Mouse (Mus musculus) adrenal gland, postnatal 14 days (tissue): ENCODE measurements around the gene Zgpat. TPM values are rescaled to one million over a fixed set of nuclear protein-coding genes. Genes with fewer than 3 reads are reported as not detected.

Source experiments
- DNase-seq: peaks from one replicate; pipeline ENCODE4 v3.0.0; 2021; ENCODE audit warnings: mixed read lengths
- long read RNA-seq, 2 experiments: library from polyadenylated mRNA; stranded (forward); transcript quantifications; one replicate each; pipeline ENCODE4 v2.0.0; 2021
- total RNA-seq: library from RNA; stranded (reverse); gene quantifications from 2 replicates; pipeline ENCODE4 v1.2.3, GENCODE M21; 2021

Zgpat gene
- 35.3 and 37.9 TPM in 2 replicates for total RNA-seq
- long read RNA-seq, experiment 1, transcript Zgpat-202 (6 exons, 2,072 nt), result major isoform, 25 of 53 reads
- long read RNA-seq, experiment 1, partial matches to known transcripts, result 9 of 53 reads
- long read RNA-seq, experiment 1, other reads (novel, unspliced or antisense), result 16 of 53 reads
- long read RNA-seq, experiment 2, transcript Zgpat-202 (6 exons, 2,072 nt), result major isoform, 16 of 40 reads
- long read RNA-seq, experiment 2, partial matches to known transcripts, result 11 of 40 reads
- long read RNA-seq, experiment 2, other reads (novel, unspliced or antisense), result 12 of 40 reads

DNA sequence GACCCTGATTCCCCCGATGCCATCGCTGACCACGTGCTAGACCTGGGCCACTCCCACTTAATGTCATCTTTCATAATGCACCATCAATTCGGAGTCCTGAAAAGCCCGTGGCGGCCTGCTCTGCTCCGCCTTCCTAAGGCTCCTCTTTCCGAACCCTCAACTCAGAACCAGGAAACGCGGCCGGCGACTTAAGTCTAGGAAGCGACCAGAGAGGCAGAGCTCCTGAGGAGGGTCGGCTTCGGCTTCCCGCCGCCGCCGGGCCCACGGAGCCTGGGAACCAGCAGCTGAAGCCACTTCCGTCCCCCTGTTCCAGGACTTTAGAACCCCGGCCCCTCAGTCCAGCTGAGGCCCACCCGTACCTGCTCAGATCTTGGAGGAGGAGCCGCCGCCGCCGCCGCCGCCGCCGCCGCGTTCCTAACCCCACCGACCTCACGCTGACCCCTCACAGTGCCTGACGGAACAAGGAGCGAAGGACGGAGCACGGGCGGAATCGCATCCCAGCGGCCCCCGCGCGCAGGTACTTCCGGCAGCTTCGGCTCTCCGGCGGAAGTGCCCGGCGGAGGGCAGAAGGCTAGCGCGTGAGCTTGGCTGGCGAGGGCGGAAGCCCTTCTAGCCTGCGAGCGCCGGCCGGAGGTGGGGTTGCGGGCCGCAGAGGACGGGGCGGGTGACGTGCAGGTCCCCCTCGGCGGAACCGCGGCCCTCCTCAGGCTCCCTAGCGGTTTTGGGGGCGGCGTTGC is at the start of gene Zgpat, which contains the start of gene Arfrp1:
Gene Zgpat (plus strand): TSS at position 69 of the 737 bp plus-strand sequence.
Gene Arfrp1 (minus strand): TSS at position 545 of the 737 bp plus-strand sequence.
- DNase-seq, result peak; percentile 95

DNA sequence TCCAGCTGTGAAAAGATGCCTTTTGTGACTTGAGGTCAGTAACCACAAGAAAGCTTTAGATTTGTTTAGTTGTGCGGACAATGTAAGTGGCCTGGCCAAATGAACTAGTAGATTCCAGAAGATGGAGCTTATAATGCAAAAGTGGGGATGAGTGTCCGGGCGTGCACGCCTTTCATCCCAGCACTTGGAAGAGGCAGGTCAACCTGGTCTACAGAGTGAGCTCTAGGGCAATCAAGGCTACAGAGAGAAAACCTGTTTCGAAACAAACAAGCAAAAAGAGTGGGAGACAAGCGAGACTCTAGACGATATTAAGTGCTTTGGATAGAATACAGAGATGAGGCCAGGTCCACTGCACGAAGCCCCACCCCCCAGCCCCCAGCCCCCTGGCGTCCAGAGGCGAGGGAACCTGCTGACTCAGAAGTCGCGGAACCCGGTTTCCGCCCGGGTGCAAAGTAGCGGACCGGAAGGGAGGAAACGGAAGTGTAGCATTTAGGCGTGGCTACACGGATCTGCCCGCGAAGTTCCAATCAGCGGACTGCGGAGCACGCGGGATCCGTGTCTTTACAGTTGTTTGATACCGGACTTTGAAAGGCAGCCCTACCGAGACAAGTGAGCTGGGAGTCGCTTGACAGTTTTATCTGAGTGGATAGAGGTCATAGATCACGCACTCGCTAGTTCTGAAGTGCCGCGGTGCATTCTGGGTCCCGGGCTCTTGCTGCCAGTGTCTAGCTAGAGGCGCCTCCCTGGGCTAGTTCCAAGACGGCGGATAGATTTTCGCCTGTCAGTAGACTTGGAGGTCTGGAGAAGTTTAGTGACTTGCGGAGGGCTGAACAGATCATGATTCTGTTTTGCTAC is 45.3 kb upstream of the Zgpat start, which contains the start of gene Rtel1:
Gene Rtel1 (plus strand): TSS at position 492 of the 855 bp plus-strand sequence.
- peak; percentile 92 for DNase-seq

DNA sequence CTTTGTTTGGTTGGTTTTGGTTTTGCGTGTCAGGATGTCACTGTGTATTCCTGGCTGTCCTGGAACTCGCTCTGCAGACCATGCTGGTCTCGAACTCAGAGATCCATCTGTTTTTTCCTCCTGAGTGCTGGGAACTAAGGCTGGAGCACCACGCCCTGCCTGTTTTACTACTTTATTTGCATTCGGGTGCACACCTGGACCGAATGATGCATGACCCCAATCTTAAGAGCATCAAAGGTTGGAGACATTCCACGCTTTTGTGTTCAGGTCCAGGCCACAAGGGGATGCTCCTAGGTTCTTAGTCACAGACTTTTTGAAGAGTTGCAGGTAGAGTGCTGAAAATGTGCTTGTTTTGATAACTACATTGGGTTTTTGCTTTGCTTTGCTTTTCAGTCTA is 44.6 kb upstream of the Zgpat start:
- DNase-seq, result no peak

DNA sequence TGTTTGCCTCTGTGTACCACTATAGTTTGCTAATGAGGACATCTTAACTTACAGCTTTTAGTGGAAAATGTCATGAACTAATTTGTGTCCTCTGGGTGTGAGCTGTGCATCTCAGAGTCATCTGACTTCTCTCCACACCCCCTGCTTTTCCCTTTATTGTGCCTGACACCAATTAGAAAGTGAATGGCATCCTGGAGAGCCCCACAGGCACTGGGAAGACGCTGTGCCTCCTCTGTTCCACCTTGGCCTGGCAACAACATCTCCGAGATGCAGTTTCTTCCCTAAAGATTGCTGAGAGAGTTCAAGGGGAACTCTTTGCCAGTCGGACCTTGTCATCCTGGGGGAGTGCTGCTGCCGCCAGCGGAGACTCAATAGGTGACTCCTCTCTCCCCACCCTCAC is 42.6 kb upstream of the Zgpat start:
- DNase-seq, result no peak

DNA sequence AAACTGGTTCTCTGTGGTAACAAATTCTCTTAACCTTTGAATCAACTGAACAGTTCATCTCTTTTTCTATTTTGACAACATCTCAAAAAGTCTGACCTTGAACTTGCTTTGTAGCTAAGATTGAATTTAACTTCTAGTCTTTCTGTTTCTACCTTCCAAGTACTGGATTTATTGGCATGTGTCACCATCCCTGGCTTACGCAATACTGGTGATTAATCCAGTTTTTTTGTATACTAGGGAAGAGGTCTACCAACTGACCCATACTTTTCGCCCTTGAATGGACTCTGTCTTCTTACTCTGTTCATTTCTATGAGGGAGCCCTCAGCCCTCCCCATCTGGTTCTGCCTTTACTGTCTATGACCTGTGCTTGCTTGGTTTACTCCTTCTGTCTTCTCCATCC is 38.6 kb upstream of the Zgpat start:
- DNase-seq, result peak; percentile 31

DNA sequence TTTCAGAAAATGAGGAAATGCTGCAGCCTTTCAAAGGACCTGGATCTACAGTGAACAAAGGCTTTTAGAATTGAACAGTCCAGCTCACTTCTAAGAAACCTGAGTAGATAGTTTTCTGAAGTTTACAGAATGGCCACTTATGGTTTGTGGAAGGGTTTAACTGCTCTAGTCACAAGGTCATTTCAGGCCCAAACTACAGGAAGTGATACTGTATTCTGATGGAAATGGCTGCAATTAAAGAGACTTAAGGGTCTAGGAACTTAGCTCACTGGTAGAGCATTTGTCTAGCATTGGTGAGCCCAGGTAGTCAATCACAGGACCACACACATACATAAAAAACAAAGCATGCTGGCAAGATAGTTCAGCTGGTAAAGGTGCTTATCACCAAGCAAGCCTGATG is 32.2 kb upstream of the Zgpat start:
- no peak for DNase-seq

DNA sequence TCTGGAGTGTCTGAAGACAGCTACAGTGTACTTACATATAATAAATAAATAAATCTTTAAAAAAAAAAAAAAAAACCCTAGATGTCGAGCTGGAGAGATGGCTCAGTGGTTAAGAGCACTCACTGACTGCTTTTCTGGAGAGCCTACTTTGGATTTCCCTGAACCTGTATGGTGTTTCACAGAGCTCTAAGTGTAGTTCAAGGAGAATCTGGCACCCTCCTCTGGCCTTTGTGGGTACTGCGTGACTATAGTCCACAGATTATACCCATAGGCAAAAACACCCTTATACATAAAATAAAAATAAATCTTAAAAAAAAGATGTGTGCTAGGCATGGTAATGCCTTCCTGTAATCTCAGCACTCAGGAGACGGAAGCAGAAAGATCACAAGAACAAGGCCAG is 30.7 kb upstream of the Zgpat start:
- DNase-seq, result peak; percentile 69

DNA sequence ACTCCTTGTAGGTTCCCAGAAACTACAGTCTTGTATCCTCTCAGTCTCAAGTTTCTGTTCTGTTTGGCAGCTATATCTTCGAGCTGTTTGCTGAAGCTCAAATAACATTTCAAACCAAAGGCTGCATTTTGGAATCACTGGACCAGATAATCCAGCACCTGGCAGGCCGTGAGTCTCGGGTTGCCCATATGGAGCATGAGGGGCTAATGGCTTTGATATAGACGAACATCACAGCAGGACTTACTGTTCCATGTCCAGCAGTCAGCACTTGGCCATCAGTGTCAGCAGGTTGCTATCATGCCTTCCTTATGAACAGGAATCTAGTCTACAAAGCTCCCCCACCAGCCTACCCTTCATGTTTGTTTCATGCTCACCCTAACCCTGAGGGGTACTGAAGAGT is 24.3 kb upstream of the Zgpat start:
- no peak for DNase-seq

DNA sequence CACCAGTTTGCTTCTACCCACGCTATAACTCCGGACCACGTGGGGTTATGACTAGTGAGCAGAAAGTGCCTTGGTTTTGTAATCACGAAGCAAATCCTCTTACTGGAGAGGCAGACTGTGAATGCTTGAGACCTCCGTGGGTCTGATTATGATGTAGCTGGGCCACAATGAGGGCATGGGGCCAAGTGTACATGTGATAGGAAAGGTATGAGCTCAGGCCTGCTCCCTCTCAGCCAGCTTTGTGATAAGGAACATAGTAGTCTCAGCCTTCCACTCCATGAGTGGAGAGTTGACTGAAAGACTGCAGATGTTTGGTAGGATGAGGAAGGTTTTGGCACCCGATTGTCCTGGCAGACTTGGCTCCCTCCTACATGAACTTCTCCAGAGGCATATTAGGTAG is 22.0 kb upstream of the Zgpat start:
- DNase-seq, result no peak

DNA sequence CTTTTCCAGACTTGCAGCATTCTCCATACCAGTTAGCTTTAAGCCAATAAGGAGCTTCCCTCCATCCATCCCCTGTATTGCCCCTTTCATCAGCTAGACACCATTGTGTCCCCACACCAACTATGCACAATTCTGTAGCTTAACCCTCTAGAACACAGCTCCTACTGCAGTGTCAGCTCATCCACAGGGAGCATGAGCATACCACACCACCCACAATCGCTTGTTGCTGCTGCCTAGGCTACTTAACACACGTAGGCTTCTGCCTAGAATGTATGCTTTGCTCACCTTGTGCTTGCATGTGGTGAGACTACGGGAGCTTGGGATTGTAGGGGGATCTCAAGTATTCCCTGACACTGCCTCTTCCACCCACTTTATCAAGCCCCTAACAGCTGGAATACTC is 7.9 kb upstream of the Zgpat start:
- DNase-seq, result no peak

DNA sequence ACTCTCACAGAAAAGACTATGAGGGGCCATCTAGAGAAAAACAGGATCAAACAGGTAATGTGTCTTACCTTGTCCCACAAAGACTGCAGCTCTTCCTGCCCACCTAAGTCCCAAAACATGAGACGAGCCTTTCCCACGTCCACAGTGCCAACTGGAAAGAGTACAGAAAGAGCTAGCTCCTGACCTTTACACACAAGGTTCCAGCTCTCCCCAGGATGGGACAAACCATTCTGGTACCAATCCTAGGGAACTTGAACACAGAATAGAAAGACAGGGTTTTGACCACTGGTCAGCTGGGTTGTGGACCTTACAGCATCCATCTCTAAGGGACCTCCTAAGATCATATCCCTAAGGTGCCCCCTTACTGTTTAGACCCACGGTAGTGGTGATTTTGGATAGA is 782 bp upstream of the Zgpat start:
- DNase-seq, result no peak

DNA sequence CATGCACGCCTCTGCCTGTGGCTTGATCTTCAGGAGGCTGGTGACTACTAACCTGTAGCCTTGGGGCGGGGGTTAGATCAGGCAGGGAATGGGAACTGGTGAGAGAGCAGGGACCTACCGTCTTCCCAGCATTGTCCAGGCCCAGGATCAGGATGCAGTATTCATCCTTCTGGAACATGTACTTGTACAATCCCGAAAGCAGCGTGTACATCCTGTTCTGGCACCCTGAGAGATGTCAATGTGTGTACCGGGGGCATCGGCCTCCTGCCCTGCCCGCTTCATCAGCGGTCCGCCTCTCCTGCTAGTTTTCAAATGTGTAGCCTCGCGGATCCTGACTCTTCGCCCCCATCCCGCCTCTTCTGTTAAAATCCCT is 255 bp upstream of the Zgpat start:
- no peak for DNase-seq

DNA sequence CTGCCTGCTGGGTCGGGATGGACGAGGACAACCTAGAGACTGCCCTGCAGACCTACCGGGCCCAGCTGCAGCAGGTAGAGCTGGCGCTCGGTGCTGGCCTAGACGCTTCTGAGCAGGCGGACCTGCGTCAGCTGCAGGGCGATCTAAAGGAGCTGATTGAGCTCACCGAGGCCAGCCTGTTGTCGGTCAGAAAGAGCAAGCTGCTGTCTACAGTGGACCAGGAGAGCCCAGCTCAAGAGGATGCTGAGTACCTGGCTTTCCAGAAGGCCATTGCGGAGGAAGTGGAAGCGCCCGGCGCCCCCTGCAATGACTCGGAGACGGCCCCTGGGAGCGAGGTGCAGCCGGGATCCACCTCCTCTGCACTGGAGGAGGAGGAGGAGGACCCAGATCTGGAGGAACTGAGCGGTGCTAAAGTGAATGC is 937 bp downstream of the Zgpat start:
- peak; percentile 47 for DNase-seq

DNA sequence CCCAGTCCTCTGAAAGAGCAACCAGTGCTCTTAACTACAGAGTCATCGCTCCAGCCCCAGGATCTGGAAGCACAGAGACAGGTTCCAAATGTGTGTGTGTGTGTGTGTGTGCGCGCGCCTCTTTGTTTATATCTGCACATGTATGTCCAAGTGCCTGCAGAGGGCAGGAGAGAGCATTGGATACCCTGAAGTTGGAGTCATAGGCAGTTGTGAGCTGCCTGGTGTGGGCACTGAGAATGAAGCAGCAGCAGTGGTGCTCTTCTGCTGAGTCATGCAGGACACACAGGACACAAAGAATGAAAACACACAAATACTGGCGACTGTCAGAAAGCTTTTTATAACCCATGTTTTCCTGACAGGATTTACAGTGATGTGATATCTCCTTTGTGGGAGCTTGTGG is 5.3 kb downstream of the Zgpat start:
- DNase-seq, result no peak

DNA sequence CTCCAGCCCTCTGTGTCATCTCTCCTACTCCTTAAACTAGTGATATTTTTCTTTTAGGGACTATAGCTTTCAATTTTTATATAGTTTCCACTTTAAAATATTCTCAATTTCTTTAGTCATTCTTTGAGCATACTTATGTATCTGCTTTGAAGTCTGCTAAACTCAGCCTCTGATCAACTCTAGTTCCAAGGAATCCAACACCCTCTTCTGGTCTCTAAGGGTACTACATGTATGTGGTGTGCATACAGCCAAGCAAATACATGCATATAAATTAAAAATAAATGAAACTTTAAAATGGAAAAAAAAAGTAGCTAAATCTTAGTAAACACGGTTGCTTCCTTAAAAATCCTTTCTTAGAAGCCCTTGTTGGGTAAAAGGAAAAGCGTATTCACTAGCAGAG is 11.1 kb downstream of the Zgpat start:
- no peak for DNase-seq

DNA sequence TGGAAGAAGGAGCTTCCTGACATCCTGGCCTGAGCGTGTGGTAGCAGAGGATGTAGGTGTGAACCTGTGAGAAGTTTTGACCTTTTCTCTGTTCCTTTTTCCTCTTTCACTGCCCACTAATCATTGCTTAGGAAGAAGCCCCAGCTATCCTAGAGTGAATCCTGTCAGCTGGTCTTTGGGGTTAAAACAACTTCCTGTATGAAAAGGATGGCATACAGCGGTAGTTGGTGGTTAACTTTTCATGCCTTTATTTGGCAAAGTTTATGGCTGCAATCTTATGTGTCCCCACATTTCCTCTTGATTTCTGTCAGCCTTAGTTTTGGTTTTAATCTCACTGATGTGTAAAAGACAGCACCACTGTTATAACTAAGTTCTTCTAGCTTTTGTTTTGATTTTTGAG is 12.5 kb downstream of the Zgpat start:
- DNase-seq, result no peak

DNA sequence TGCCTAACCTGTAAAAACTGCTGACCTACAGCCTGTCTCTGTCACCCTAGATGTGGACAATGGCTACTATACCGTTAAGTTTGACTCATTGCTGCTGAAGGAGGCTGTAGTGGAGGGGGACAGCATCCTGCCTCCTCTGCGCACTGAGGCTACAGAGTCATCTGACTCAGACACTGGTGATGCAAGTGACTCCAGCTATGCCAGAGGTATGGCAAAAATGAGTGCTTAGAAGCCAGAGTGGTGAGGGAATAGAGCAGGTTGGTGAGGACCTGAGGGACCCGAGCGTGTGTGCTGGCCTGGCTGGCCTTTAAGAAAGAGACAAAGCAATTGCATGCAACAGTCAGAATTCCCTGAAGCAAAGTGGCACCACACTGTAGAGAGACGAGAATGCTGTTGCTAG is 14.0 kb downstream of the Zgpat start:
- no peak for DNase-seq

DNA sequence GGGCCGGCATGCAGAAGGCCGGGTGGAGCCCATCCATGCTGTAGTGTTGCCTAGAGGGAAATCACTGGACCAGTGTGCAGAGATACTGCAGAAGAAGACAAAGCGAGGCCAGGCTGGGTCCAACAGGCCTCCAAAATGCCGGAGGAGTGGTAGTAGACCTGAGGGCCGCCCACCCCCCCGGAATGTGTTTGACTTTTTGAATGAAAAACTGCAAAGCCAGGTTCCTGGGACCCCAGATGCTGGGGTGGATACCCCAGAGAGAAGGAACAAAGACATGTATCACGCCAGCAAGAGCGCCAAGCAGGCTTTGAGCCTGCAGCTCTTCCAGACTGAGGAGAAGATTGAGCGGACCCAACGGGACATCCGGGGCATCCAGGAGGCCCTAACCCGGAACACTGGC is 15.1 kb downstream of the Zgpat start, which contains the start of gene Lime1:
Gene Lime1 (plus strand): TSS at position 301 of the 400 bp plus-strand sequence.
- no peak for DNase-seq

DNA sequence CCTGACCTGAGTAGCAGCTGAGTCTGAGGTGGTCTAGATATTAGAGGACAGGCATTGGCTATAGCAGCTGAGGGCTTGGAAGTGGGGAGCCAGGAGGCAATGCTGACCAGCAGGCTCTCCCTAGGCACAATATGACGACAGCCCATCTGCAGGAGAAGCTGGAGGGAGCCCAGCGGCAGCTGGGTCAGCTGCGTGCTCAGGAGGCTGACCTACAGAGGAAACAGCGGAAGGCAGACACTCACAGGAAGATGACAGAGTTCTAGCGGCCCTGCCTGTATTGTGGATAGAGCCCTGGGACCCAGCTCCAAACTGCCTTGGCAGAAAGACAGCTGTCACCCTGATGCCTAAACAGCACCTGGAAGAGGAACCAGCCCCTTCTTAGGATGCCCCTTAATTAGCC is 15.5 kb downstream of the Zgpat start:
- DNase-seq, result no peak

DNA sequence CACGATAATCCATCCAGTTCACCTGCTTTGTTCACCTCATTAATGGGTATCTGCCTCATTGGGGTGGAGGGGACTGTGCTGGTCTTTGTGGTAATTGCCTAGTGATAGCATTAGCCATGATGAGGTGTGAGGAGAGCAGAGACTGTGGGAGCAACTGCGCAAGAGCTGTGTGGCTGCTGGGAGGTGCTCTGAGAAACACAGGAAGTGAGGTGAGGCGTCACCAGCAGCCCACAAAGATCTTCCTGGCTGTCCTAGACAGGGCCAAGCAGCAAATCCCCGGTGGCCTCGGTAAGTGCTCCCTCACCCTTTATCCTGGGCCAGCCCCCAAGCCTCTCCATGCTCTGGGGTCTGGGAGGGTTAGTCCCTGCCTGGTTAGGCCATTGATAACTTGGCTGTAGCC is 16.4 kb downstream of the Zgpat start:
- no peak for DNase-seq

DNA sequence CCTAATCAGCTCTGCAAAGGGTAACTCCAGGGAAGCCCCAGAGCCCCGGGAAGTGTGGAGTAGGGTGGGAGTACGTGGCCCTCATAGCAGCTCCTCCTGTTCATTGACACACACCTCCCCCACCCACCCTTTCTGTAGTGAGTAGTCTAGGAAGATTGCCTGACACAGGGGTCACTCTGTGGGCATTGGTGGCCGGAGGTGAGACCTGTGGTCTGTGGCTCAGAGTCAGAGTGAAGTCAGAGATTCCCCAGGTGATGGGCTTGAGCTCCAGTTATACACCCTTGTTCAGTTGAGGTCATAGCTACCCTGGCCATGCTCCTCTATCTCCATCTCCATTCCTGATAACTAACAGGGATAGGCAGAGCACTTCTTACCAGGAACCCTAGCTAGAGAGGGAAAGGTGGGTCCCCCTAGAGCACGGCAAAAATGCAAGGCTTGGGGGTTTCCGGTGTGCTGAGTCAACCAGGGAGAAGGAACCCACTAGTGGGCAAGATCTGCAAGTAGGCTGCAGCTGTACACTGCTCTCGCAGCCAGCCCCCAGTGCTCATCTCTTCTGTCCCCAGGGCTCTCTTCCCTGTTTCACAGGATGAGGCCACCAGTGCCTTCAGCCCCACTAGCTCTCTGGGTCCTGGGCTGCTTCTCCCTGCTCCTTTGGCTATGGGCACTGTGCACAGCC is 17.0 kb downstream of the Zgpat start:
- no peak for DNase-seq

DNA sequence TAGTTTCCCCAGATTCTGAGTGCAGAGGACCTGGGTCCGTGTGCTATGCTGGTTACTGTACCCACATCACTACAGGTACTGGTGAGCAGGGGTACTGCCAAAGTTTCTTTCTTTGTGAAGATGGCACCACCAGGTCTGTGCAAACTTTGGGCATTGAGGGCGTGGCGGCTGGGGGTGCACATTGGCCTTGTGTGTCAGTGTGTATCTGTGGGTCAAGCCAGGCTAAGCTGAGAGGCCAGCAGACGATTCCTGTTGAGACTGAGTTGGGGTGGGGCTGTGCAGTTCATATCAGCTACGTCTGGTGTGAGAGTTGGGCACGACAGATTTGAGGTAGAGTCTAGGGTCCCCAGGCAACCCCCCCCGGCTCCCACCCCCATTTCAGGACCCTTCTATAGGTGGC is 19.7 kb downstream of the Zgpat start:
- DNase-seq, result no peak
